Mouse (Mus musculus) lung, embryonic 16.5 days (tissue): ENCODE measurements around the gene Sectm1a. TPM values are rescaled to one million over a fixed set of nuclear protein-coding genes. Genes with fewer than 3 reads are reported as not detected.

Experiments
- ATAC-seq: fragments of 200-750 bp; cut with Nextera tagmentation; 2 replicates; pipeline ENCODE4 v1.8.0; 2017; ENCODE audit warnings: low read depth, mild to moderate bottlenecking, moderate library complexity
- H3K27ac ChIP-seq: fragments of 300-500 bp; sonication (generic); 2 replicates; pipeline ENCODE4 v1.5.1; 2014; ENCODE audit warnings: mild to moderate bottlenecking, control low read depth, low read length
- H3K27me3 ChIP-seq: fragments of 300-500 bp; sonication (generic); 2 replicates; pipeline ENCODE4 v1.6.1; 2014; ENCODE audit warnings: low read depth, low read length, mixed read lengths; ENCODE audit not compliant: control insufficient read depth, insufficient read depth
- H3K36me3 ChIP-seq: fragments of 300-500 bp; sonication (generic); 2 replicates; pipeline ENCODE4 v1.6.1; 2014; ENCODE audit warnings: low read length; ENCODE audit not compliant: control insufficient read depth, insufficient read depth
- H3K4me1 ChIP-seq: fragments of 300-500 bp; sonication (generic); replicated peaks from 2 replicates; pipeline ENCODE4 v1.6.1; 2014; ENCODE audit warnings: low read length, mixed read lengths; ENCODE audit not compliant: control insufficient read depth, insufficient read depth
- H3K4me2 ChIP-seq: fragments of 300-500 bp; sonication (generic); 2 replicates; pipeline ENCODE4 v1.6.1; 2014; ENCODE audit warnings: low read depth, low read length, control low read depth
- H3K4me3 ChIP-seq: fragments of 300-500 bp; sonication (generic); 2 replicates; pipeline ENCODE4 v1.5.1; 2014; ENCODE audit warnings: mild to moderate bottlenecking, low read length, control low read depth
- H3K9ac ChIP-seq: fragments of 300-500 bp; sonication (generic); 2 replicates; pipeline ENCODE4 v1.6.1; 2014; ENCODE audit warnings: low read length, control low read depth
- H3K9me3 ChIP-seq: fragments of 300-500 bp; sonication (generic); 2 replicates; pipeline ENCODE4 v1.6.1; 2016; ENCODE audit warnings: low read length; ENCODE audit not compliant: control insufficient read depth
- WGBS: fragments of 180-500 bp; shearing (Covaris S2); extraction: QIAGEN DNeasy Blood & Tissue Kit; methylation state at CpG from one replicate; pipeline ENCODE4 v1.1.7; 2014; 5-methylcytosine and 5-hydroxymethylcytosine counted together
- polyA plus RNA-seq: library from polyadenylated mRNA; unstranded; fragments of >200 nt; fragmentation: Nextera tagmentation; extraction: Ambion mirVana; gene quantifications from 2 replicates; pipeline ENCODE4 v1.2.1, GENCODE M21; 2015

The Sectm1a gene
- polyA plus RNA-seq, 1 experiment from 2014 or later, result not detected

DNA sequence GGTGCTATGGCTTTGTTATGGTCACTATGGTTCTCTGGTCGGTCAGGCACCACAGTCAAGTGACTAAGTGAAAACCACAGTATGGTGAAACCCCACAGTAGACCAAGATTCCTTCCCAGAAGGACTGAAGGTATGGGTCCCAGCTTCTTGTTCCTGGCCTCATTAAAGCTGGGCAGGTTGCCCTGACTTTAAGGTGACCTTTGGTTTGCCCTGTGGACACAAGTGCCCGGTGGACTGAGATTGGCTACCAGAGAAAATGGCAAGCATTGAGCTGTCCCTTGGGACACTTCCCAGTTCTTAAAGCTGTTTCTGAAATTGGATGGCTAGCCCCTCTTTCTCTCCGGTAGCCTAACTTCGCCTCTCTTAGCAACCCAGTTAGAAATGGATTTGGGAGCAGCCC is 22.1 kb downstream of the Sectm1a start:
- no peak overlapping the region for H3K9ac ChIP-seq
- no peaks in the 10 kb centered on the region for H3K27me3 ChIP-seq
- H3K4me1 ChIP-seq, result peaks cover 8% of the 10 kb centered on the region
- WGBS, result 91% methylated on average over 4 of the region's 4 CpGs
- H3K27ac ChIP-seq, result no peak overlapping the region
- no peaks in the 10 kb centered on the region for H3K36me3 ChIP-seq
- no peak overlapping the region for H3K4me2 ChIP-seq
- H3K4me3 ChIP-seq, result no peak overlapping the region
- no peaks in the 10 kb centered on the region for H3K9me3 ChIP-seq
- ATAC-seq, result no peak

DNA sequence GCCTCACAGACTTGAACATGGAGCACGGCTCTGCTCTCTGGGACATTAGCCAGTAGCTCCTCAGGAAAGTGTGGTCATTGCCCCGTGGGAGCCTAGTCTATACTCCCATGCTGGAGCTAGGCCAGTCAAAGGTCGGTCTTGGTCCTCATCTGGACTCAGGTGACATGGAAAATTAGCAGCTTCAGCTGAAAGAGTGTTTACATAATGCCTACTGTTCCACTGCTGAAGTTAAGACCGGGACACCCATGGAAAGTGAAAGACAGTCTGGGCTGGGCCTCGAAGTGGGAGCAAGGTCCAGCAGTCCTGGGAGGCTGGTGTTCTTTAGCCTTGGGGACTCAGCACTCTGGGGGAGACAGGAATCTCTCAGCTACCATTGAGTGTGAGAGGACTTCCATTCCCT is 22.9 kb downstream of the Sectm1a start:
- no peaks in the 10 kb centered on the region for H3K27me3 ChIP-seq
- H3K4me2 ChIP-seq, result no peak overlapping the region
- no peaks in the 10 kb centered on the region for H3K36me3 ChIP-seq
- no peak overlapping the region for H3K27ac ChIP-seq
- no peak overlapping the region for H3K4me3 ChIP-seq
- H3K9me3 ChIP-seq, result no peaks in the 10 kb centered on the region
- 72% methylated on average over 5 of the region's 5 CpGs for WGBS
- no peak overlapping the region for H3K9ac ChIP-seq
- peaks cover 8% of the 10 kb centered on the region for H3K4me1 ChIP-seq
- no peak for ATAC-seq

DNA sequence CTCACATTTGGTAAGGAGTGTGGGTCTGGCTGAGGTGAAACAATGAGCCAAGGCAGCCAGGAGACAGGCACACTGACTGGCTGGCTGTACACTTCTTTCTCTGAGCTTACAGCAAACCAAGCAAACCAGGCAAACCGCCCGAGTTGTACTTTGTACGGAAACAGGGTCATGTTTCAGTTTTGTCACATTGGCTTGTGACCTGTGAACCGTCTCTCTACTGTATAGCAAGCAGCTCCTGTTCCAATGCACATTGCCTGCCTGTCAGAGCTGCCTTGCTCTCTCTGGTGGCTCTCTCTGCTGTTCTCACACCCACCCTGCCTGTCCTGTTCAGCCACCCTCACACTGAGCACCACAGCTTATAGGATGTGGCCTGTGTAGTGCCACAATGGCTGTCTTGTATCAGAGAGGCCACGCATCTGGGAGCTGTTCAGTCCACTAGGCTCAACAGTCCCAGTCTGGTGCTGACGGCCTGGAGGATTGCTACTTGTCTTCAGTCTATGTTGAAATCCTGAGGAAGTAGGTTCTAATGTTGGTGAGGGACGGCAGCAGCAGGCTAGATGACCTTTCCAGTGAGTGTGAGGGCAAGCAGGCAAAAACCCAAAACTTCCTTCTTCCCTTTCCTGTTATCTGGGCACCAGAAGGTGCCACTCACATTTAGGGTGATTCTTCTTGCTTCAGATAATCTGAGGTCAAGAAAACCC is 24.3 kb downstream of the Sectm1a start:
- Histone ChIP-seq H3K4me2 (no peak overlapping the region), H3K36me3 (no peaks in the 10 kb centered on the region), H3K9ac (no peak overlapping the region), H3K27me3 (no peaks in the 10 kb centered on the region), H3K27ac (no peak overlapping the region; the same call in 1 of the 2 replicates), H3K4me1 (peaks cover 8% of the 10 kb centered on the region), H3K4me3 (no peak overlapping the region), H3K9me3 (no peaks in the 10 kb centered on the region)
- ATAC-seq, result peak; percentile 59
- 28% methylated on average over 7 of the region's 7 CpGs for WGBS

DNA sequence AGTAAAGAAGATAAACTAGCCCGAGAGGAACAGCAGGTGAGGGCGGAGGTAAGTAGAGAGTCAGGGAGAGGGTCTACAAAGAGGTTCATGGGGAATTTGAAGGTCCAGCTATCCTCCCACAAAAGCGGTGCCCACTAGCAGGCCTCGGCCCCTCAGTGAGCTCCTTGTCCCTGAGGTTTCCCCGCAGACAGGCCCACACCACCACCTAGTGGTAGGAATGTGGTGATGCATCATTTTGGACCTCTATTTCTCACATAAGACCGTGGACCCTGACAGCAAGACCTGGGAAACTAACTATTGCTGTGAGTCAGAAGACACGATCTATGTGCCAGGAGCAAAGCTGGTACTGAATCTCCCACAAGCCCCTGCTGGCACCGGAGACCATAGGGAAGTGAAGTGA is 27.5 kb downstream of the Sectm1a start:
- Histone ChIP-seq H3K9me3 (no peaks in the 10 kb centered on the region), H3K36me3 (no peaks in the 10 kb centered on the region), H3K27me3 (no peaks in the 10 kb centered on the region), H3K4me3 (no peak overlapping the region), H3K9ac (no peak overlapping the region), H3K4me1 (peaks cover 5% of the 10 kb centered on the region), H3K27ac (no peak overlapping the region), H3K4me2 (no peak overlapping the region)
- WGBS, result 7% methylated on average over 8 of the region's 8 CpGs
- ATAC-seq, result peak; percentile 72; the same call in 1 of the 2 replicates

DNA sequence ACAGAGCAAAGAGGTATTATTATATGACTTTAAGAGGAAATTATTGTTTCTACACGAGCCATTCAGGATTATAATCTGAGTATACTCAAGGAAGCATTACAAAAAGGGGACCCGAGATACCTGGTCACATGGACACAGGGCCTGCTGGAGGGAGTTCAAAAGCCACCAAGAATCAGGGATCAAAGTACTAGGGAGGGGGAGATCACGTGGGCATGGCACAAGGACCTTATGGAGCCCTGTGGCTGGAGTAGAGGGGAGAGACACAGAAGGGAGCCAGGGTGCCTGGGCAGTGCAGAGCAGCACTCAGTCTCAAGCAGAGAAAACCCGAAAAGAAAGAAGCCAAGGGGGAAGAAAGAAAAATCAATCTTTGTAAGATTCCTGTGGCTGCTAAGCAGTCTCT is 28.6 kb downstream of the Sectm1a start:
- no peaks in the 10 kb centered on the region for H3K9me3 ChIP-seq
- no peak overlapping the region for H3K9ac ChIP-seq
- no peak overlapping the region for H3K27ac ChIP-seq
- no peaks in the 10 kb centered on the region for H3K36me3 ChIP-seq
- no peak overlapping the region for H3K4me3 ChIP-seq
- no peak overlapping the region for H3K4me2 ChIP-seq
- WGBS, result 67% methylated on average over 4 of the region's 4 CpGs
- H3K27me3 ChIP-seq, result no peaks in the 10 kb centered on the region
- H3K4me1 ChIP-seq, result peaks cover 7% of the 10 kb centered on the region
- ATAC-seq, result no peak

DNA sequence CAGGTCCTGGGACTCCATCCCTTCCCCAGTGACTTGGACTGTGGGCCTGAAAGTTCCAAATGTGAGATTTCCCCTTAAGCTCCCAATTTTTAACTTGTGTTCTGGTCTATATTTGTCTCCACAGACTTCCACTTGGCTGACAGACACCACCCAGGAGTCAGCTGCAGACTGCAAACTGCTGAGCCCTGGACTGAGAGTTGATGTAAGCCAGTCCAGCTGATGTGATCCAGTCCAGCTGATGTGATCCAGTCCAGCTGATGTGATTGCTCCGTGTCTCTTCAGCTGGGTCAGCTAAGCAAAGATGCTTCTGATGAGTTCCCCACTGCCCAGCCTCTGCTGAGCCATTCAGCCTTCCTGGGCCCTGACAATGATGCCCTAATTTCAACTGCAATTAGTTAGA is 29.2 kb downstream of the Sectm1a start:
- no peak overlapping the region for H3K4me3 ChIP-seq
- H3K9ac ChIP-seq, result no peak overlapping the region
- 0 out of 2 replicates have a peak, but pooled peaks have one; percentile 30 for ATAC-seq
- no peak overlapping the region for H3K27ac ChIP-seq
- H3K4me1 ChIP-seq, result peaks cover 7% of the 10 kb centered on the region
- no peaks in the 10 kb centered on the region for H3K9me3 ChIP-seq
- no peaks in the 10 kb centered on the region for H3K36me3 ChIP-seq
- H3K4me2 ChIP-seq, result no peak overlapping the region
- no peaks in the 10 kb centered on the region for H3K27me3 ChIP-seq
- WGBS, result 34% methylated on average over 1 of the region's 1 CpGs

DNA sequence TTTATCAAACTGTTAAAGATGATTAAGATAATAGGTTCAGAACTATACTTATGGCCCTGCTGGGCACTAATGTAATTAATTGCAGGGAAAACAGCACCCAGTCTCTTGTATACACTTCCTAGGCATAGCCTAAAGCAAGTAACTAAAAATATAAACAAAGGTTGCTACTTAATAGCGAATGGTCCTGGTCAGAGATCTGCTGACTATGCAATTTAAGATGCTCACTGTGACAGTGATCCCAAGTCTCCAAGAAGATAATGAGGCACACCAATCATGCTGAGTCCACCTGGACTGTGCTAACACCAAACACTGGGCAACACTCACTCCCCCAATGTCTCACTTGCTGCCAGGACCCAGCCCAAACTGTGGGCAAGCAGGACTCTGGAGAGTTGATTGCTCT is 31.2 kb downstream of the Sectm1a start:
- Histone ChIP-seq H3K9me3 (no peaks in the 10 kb centered on the region), H3K9ac (no peak overlapping the region), H3K4me3 (no peak overlapping the region), H3K4me1 (peaks cover 2% of the 10 kb centered on the region; the same call in 1 of the 2 replicates), H3K27me3 (no peaks in the 10 kb centered on the region), H3K36me3 (no peaks in the 10 kb centered on the region), H3K4me2 (no peak overlapping the region), H3K27ac (no peak overlapping the region)
- ATAC-seq, result no peak
- 54% methylated on average over 1 of the region's 1 CpGs for WGBS

DNA sequence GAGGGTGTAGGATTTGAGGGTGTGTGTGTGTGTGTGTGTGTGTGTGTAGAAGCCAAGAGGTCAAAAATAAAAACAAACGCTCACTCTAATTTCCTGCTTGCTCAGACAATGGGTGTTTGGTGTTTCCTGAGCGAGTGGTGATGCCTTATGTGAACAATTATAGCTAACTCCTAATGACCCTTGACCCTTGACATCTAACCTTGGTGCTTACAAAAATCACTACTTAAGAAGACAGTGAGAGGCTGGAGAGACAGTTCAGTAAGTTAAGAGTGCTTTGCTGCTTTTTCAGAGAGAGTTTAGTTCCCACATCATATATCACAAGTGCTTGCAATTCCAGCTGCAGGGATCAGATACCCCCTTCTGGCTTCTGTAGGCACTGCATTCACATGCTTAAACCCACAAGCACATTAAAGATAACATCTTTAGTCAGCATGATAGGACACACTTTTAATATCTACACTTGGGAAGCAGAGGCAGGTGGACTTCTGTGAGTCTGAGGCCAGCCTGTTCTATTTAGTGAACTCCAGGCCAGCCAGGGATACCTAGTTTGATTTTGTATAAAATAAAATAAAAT is 33.1 kb downstream of the Sectm1a start:
- H3K9ac ChIP-seq, result no peak overlapping the region
- peaks cover 2% of the 10 kb centered on the region; the same call in 1 of the 2 replicates for H3K4me1 ChIP-seq
- no peaks in the 10 kb centered on the region for H3K36me3 ChIP-seq
- H3K27me3 ChIP-seq, result no peaks in the 10 kb centered on the region
- H3K27ac ChIP-seq, result no peak overlapping the region
- ATAC-seq, result no peak
- no peaks in the 10 kb centered on the region for H3K9me3 ChIP-seq
- H3K4me3 ChIP-seq, result no peak overlapping the region
- 39% methylated on average over 2 of the region's 2 CpGs for WGBS
- H3K4me2 ChIP-seq, result no peak overlapping the region

DNA sequence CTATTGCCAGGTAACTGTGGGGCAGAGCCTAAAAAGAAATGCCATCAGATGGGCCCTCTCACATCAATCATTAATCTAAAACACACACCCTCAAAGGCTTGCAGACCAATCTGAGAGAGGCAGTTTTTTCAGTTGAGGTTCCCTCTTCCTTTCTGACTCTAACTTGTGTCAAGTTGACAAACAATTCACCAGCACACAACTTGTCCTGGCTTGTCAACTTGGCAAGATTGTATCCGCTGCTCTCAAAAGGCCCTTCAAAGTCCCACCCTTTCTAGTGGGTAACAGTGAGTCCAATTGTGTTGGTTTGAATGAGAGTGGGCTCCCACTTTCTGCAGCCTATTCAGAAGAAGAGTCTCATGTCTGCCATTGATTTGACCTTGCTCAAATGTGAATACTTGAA is 35.7 kb downstream of the Sectm1a start:
- Histone ChIP-seq H3K27ac (no peak overlapping the region), H3K9me3 (no peaks in the 10 kb centered on the region), H3K4me3 (no peak overlapping the region), H3K4me1 (peaks cover 2% of the 10 kb centered on the region; the same call in 1 of the 2 replicates), H3K27me3 (no peaks in the 10 kb centered on the region), H3K36me3 (no peaks in the 10 kb centered on the region), H3K4me2 (no peak overlapping the region), H3K9ac (no peak overlapping the region)
- 31% methylated on average over 1 of the region's 1 CpGs for WGBS
- peak; percentile 47 for ATAC-seq
